Mouse (Mus musculus): ENCODE data around the gene Chst11. TPM values are rescaled to one million over a fixed set of nuclear protein-coding genes. Genes with fewer than 3 reads are reported as not detected.
A peak's percentile ranks its signal among the peaks of the same experiment; 100 is the strongest.

Gene Chst11
- polyA plus RNA-seq, 1 experiment from 2014 or later: 2.6 TPM

DNA sequence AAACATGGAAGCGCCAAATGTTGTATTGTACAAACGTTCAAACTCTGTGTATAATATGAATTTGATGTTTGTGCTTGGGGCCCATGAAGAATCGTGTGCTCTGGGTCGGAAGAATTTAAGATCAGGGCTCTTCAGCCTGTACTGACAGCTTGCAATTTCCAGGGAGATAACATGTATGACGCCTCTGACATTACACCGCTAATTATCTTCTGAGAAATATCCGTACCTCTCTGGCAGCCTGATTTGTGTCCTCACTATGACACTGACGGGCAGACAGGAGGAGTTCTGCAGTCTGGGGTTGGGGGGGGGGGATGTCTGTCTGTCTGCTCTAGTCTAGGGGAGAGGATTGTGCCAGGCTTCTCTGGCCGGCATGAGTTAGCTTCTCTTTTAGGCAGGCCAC lies 56.6 kb downstream of the Chst11 start:
- WGBS: 51% methylated on average over 9 of the region's 9 CpGs
- H3K4me2 ChIP-seq: no peak overlapping the region
- H3K4me3 ChIP-seq: no peak overlapping the region
- 0 out of 2 replicates have a peak overlapping the region, but pooled peaks have one; percentile 28 for H3K27ac ChIP-seq (replicated peaks)
- no peaks in the 10 kb centered on the region for H3K36me3 ChIP-seq
- no peaks in the 10 kb centered on the region for H3K27me3 ChIP-seq
- H3K9ac ChIP-seq: no peak overlapping the region
- ATAC-seq (ENCODE audit: low read depth): no peak
- H3K9me3 ChIP-seq: no peaks in the 10 kb centered on the region
- H3K4me1 ChIP-seq (replicated peaks): peaks cover 36% of the 10 kb centered on the region

GRCm38 (mm10) chr10:83042613-83043477 lies 57.5 kb downstream of the Chst11 start:
- Histone ChIP-seq H3K4me2 (no peak overlapping the region), H3K36me3 (no peaks in the 10 kb centered on the region), H3K9ac (peak overlapping the region; percentile 42; the same call in 1 of the 2 replicates), H3K27me3 (no peaks in the 10 kb centered on the region), H3K27ac (replicated peaks) (peak overlapping the region; percentile 75), H3K9me3 (no peaks in the 10 kb centered on the region), H3K4me1 (replicated peaks) (peaks cover 27% of the 10 kb centered on the region), H3K4me3 (no peak overlapping the region)
- WGBS: 12% methylated on average over 10 of the region's 10 CpGs
- peak; percentile 56 for ATAC-seq (ENCODE audit: low read depth)

DNA sequence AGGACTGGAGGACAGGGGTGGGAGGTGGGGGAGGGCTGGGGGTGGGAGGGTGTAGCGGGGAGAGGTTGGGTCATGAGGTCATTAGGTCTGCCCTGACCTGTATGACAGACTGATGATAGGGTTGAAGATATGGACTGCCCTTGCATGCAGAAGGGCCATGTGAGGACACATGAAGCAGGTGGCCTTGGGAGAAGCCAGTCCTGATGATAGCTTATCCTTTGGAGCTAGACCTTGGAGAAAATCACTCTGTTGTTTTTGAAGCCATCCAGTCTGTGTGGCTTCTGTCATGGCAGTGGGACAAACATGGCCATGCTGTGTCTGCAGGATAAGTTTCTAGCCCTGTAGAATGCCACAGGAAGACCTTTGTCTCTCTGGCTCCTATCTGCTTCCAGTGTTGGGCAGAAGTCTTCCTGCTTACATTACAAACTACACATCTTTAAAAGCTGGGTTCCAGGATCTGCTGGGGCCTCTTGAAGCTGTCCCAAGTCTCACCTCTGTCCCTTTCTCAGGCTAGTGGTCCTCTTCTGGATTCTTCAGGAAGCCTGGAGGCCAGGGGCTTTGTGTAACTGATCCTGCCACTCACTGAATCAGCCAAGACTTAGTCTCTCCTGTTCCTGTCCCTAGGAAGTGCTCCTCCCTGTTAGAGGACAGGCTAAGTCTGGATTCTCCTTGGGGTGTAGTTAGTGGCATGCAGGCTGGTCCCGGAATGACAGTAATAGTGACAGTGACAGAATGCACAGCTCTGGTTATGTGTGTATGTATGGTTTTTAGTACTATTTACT lies 58.4 kb downstream of the Chst11 start:
- H3K4me3 ChIP-seq: no peak overlapping the region
- 45% methylated on average over 2 of the region's 2 CpGs for WGBS
- 0 out of 2 replicates have a peak overlapping the region, but pooled peaks have one; percentile 42 for H3K9ac ChIP-seq
- H3K27me3 ChIP-seq: no peaks in the 10 kb centered on the region
- H3K27ac ChIP-seq (replicated peaks): peak overlapping the region; percentile 75; the same call in 1 of the 2 replicates
- H3K4me2 ChIP-seq: no peak overlapping the region
- peaks cover 31% of the 10 kb centered on the region for H3K4me1 ChIP-seq (replicated peaks)
- ATAC-seq (ENCODE audit: low read depth): no peak
- H3K9me3 ChIP-seq: no peaks in the 10 kb centered on the region
- H3K36me3 ChIP-seq: no peaks in the 10 kb centered on the region

DNA sequence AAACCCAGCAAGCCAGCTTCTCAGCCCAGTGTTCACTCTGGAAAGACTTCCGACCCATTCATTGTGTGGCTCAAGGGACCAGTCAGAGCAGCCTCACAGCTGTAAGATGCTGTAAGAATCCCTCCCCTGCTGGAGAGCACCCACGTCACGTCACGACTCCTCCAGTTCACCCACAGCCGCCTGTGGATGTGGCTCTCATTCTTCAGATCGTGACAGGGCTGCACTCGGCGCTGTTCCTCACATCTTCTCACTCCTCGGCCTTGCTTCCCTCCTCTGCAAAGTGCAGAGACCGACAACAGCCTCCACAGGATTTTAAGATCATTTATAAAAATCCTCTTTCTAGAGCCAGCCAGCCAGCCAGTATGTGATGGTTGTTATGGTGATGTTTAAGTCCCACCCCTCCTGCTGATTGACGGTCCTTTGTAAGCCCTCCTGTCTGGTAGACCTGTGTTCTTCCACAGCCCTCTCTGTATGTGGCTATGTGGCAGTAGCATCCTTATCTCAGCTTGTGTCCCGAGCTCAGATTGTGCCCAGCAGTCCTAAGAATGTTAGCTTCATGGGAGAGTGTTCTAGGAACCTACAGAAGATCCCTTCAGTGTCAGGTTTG lies 64.0 kb downstream of the Chst11 start:
- Histone ChIP-seq H3K4me1 (replicated peaks) (peaks cover 19% of the 10 kb centered on the region), H3K27ac (replicated peaks) (peak overlapping the region; percentile 73), H3K9me3 (no peaks in the 10 kb centered on the region), H3K9ac (0 out of 2 replicates have a peak overlapping the region, but pooled peaks have one; percentile 12), H3K4me3 (no peak overlapping the region), H3K4me2 (no peak overlapping the region), H3K36me3 (no peaks in the 10 kb centered on the region), H3K27me3 (no peaks in the 10 kb centered on the region)
- 50% methylated on average over 12 of the region's 12 CpGs for WGBS
- peak; percentile 66; the same call in 1 of the 2 replicates for ATAC-seq (ENCODE audit: low read depth)

GRCm38 (mm10) chr10:83053886-83054550 lies 68.7 kb downstream of the Chst11 start:
- no peaks in the 10 kb centered on the region for H3K9me3 ChIP-seq
- ATAC-seq (ENCODE audit: low read depth): no peak
- no peak overlapping the region for H3K4me3 ChIP-seq
- no peaks in the 10 kb centered on the region for H3K27me3 ChIP-seq
- H3K4me2 ChIP-seq: no peak overlapping the region
- peaks cover 20% of the 10 kb centered on the region for H3K4me1 ChIP-seq (replicated peaks)
- no peak overlapping the region for H3K27ac ChIP-seq (replicated peaks)
- no peak overlapping the region for H3K9ac ChIP-seq
- H3K36me3 ChIP-seq: no peaks in the 10 kb centered on the region
- 89% methylated on average over 10 of the region's 10 CpGs for WGBS

- H3K9ac ChIP-seq: no peak overlapping the region
- WGBS: 79% methylated on average over 7 of the region's 7 CpGs
- no peaks in the 10 kb centered on the region for H3K27me3 ChIP-seq
- H3K9me3 ChIP-seq: no peaks in the 10 kb centered on the region
- H3K4me3 ChIP-seq: no peak overlapping the region
- peaks cover 23% of the 10 kb centered on the region for H3K4me1 ChIP-seq (replicated peaks)
- no peak overlapping the region for H3K4me2 ChIP-seq
- no peak for ATAC-seq (ENCODE audit: low read depth)
- H3K27ac ChIP-seq (replicated peaks): no peak overlapping the region
- H3K36me3 ChIP-seq: no peaks in the 10 kb centered on the region
These were observed 71.0 kb downstream of the Chst11 start for GRCm38 (mm10) chr10:83056291-83056690.

DNA sequence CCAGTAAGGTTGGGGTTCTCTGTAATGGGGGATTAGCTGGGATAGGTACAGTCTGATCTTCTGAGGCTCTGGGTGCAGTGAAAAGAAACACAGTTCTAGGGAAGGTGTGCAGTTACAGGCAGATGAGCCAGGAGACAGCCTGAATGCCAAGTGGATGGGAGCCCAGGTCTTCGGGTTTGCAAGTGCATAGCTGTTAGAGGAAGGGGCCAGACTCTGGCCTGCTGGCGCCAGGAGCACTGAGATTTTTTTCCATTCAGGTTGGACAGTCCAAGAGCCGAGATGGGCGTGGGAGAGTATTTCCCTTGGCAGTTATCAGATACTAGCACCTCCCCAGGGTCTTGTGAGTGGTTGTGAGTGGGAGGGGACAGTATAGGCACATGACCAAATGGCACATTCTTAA lies 71.6 kb downstream of the Chst11 start:
- Histone ChIP-seq H3K4me2 (no peak overlapping the region), H3K9ac (no peak overlapping the region), H3K27me3 (no peaks in the 10 kb centered on the region), H3K4me3 (no peak overlapping the region), H3K9me3 (no peaks in the 10 kb centered on the region), H3K36me3 (no peaks in the 10 kb centered on the region), H3K27ac (replicated peaks) (no peak overlapping the region), H3K4me1 (replicated peaks) (peaks cover 23% of the 10 kb centered on the region)
- no peak for ATAC-seq (ENCODE audit: low read depth)
- 80% methylated on average over 4 of the region's 4 CpGs for WGBS

DNA sequence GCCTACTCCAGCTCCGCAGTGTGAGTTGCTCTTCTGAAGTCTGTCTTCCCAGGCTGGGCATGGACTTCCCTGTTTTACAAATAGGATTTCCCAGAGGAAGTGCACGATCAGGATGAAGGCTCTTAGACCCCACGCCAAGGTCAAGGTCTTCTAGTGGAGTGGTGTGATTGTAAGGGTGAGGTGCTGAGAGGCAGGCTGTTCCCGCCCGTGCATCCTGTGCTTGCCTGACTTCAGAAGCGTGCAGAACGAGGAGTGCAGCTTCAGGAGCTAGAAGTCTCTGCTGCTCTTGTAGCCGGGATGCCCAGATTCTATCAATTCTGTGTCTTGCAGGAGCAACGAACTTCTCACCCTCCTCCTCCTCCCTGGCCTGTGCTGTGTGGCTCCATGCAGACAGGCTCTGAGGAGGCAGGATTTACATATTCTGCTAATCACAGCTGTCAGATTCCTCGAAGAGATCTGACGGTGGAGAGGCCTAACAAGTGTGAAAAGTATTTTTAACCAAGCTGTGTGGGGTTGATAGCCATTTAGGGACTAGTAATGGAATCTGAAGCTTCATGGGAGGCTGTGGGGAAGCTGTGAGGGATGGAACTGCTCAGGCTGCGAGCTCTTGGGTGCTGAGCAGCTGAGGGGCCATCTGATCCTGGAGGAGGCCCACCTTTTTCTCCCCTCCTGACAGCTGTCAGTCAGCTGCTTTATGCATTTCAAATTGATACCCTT lies 74.9 kb downstream of the Chst11 start:
- Histone ChIP-seq H3K4me2 (no peak overlapping the region), H3K9me3 (no peaks in the 10 kb centered on the region), H3K27me3 (no peaks in the 10 kb centered on the region), H3K36me3 (no peaks in the 10 kb centered on the region), H3K27ac (replicated peaks) (peak overlapping the region; percentile 14; the same call in 1 of the 2 replicates), H3K9ac (no peak overlapping the region), H3K4me3 (no peak overlapping the region), H3K4me1 (replicated peaks) (peaks cover 33% of the 10 kb centered on the region)
- WGBS: 54% methylated on average over 12 of the region's 12 CpGs
- no peak for ATAC-seq (ENCODE audit: low read depth)

GRCm38 (mm10) chr10:83062315-83062714 lies 77.0 kb downstream of the Chst11 start:
- Histone ChIP-seq H3K4me1 (replicated peaks) (peaks cover 33% of the 10 kb centered on the region), H3K4me3 (no peak overlapping the region), H3K27me3 (no peaks in the 10 kb centered on the region), H3K36me3 (no peaks in the 10 kb centered on the region), H3K27ac (replicated peaks) (no peak overlapping the region), H3K4me2 (no peak overlapping the region), H3K9ac (no peak overlapping the region), H3K9me3 (no peaks in the 10 kb centered on the region)
- ATAC-seq (ENCODE audit: low read depth): no peak
- WGBS: 68% methylated on average over 9 of the region's 9 CpGs

GRCm38 (mm10) chr10:83064796-83065195 lies 79.5 kb downstream of the Chst11 start:
- no peak for ATAC-seq (ENCODE audit: low read depth)
- H3K4me1 ChIP-seq (replicated peaks): peaks cover 24% of the 10 kb centered on the region
- no peaks in the 10 kb centered on the region for H3K27me3 ChIP-seq
- H3K36me3 ChIP-seq: no peaks in the 10 kb centered on the region
- WGBS: 89% methylated on average over 5 of the region's 5 CpGs
- no peak overlapping the region for H3K4me3 ChIP-seq
- no peak overlapping the region for H3K9ac ChIP-seq
- no peak overlapping the region for H3K27ac ChIP-seq (replicated peaks)
- no peaks in the 10 kb centered on the region for H3K9me3 ChIP-seq
- no peak overlapping the region for H3K4me2 ChIP-seq

DNA sequence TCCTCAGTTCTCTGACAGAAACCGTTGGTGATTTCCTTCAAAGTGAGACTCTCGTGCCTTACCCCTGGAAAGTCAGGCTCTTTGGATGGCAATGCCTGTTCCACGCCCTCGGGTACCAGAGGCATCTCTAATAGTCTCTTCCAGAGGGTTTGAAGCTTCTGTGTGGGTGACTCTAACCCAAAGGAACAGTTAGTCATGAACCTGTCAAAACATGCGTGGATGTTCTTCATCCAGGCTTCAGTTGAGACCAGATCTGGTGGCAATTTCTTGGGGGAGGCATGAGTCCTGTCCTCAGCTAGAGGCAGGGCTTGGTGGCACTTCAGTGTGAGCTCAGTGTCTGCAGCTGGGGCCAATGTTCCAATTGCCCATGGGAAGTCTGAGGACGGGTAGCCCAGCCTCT lies 80.9 kb downstream of the Chst11 start:
- H3K27ac ChIP-seq (replicated peaks): no peak overlapping the region
- WGBS: 80% methylated on average over 6 of the region's 6 CpGs

More for the DNA sequence above, 80.9 kb downstream of the Chst11 start:
- ATAC-seq (ENCODE audit: low read depth): no peak
- Histone ChIP-seq H3K36me3 (no peaks in the 10 kb centered on the region), H3K4me2 (no peak overlapping the region), H3K9ac (no peak overlapping the region), H3K27me3 (no peaks in the 10 kb centered on the region), H3K4me3 (no peak overlapping the region), H3K9me3 (no peaks in the 10 kb centered on the region), H3K4me1 (replicated peaks) (peaks cover 17% of the 10 kb centered on the region)

Data from neural tube, embryonic 13.5 days (tissue).